In genomic region chr6:30026799-30027198, GRCm38 (mm10) we compare ENCODE assay signal across 9 mouse cellular contexts. TPM values are rescaled to one million over a fixed set of nuclear protein-coding genes. Genes with fewer than 3 reads are reported as not detected.
DNase-seq lines count a peak whose midpoint lies in the region; ATAC-seq lines count a peak whose summit lies in the region.
"Had no signal": no experiment of that assay in that cellular context is flagged by ENCODE, and none has a peak within 500 bp of the region (broad histone marks: within the 10 kb centered on the region; RNA-seq: fewer than 3 reads in every experiment).

No protein-coding gene starts in this region.

- H3K4me3 ChIP-seq in embryonic facial prominence, embryonic 14.5 days (ENCODE audit: low read depth, low read length): no peak overlapping the region
- no peak overlapping the region for H3K4me3 ChIP-seq in forebrain, embryonic 13.5 days

- WGBS in embryonic facial prominence, embryonic 14.5 days: 22% methylated on average over 9 of the region's 10 CpGs
- 62% methylated on average over 10 of the region's 10 CpGs for WGBS in forebrain, embryonic 13.5 days

- no peaks in the 10 kb centered on the region for H3K4me1 ChIP-seq in embryonic facial prominence, embryonic 14.5 days (ENCODE audit: control insufficient read depth, insufficient read depth, low read length)
- H3K4me1 ChIP-seq in forebrain, embryonic 13.5 days: no peaks in the 10 kb centered on the region

- no peaks in the 10 kb centered on the region for H3K27me3 ChIP-seq in embryonic facial prominence, embryonic 14.5 days (replicated peaks; ENCODE audit: control insufficient read depth, insufficient read depth, low read length)
- H3K27me3 ChIP-seq in forebrain, embryonic 13.5 days: no peaks in the 10 kb centered on the region

- no peak for ATAC-seq in embryonic facial prominence, embryonic 14.5 days (ENCODE audit: low read depth)
- peak; percentile 70 for ATAC-seq in megakaryocyte, adult 5-6 weeks (ENCODE audit: poor library complexity, severe bottlenecking)
- ATAC-seq in forebrain, embryonic 13.5 days: no peak
- no peak for ATAC-seq in activated CD4-positive, CD25-positive, alpha-beta regulatory T cell, adult 4 months

- peak; percentile 7 for DNase-seq in gastrocnemius, postnatal 10 days
- no peak for DNase-seq in gastrocnemius, adult 8-10 months (ENCODE audit: low spot score in 2 of 2)
- DNase-seq in embryonic facial prominence, embryonic 14.5 days (ENCODE audit: low spot score): peak; percentile 65
- peak; percentile 36 for DNase-seq in kidney, adult 9 months
- no peak for DNase-seq in retina, postnatal 1 day

- H3K9me3 ChIP-seq in embryonic facial prominence, embryonic 14.5 days (ENCODE audit: control insufficient read depth, low read length): no peaks in the 10 kb centered on the region
- H3K9me3 ChIP-seq in forebrain, embryonic 13.5 days (replicated peaks): no peaks in the 10 kb centered on the region

- no peaks in the 10 kb centered on the region for H3K36me3 ChIP-seq in embryonic facial prominence, embryonic 14.5 days (ENCODE audit: control insufficient read depth, insufficient read depth, low read length)
- H3K36me3 ChIP-seq in forebrain, embryonic 13.5 days (ENCODE audit: poor library complexity, severe bottlenecking): no peaks in the 10 kb centered on the region

- peak overlapping the region; percentile 15; the same call in 1 of the 2 replicates for H3K4me2 ChIP-seq in embryonic facial prominence, embryonic 14.5 days (ENCODE audit: low read depth, low read length)
- no peak overlapping the region for H3K4me2 ChIP-seq in forebrain, embryonic 13.5 days

- H3K9ac ChIP-seq in embryonic facial prominence, embryonic 14.5 days (ENCODE audit: low read depth, low read length): no peak overlapping the region
- no peak overlapping the region for H3K9ac ChIP-seq in forebrain, embryonic 13.5 days

- H3K27ac ChIP-seq in embryonic facial prominence, embryonic 14.5 days (replicated peaks; ENCODE audit: low read depth, low read length): no peak overlapping the region
- H3K27ac ChIP-seq in forebrain, embryonic 13.5 days: no peak overlapping the region
- H3K27ac ChIP-seq: macrophage had no signal

RNA-seq across cellular contexts. Expression of gene Nrf1, which starts 21.0 kb away (rescaled TPM):
- 10 to 100 TPM; 13.8 to 19.4 TPM for total RNA-seq in gastrocnemius, postnatal 10 days (2021)
- total RNA-seq in gastrocnemius, adult 8-10 months (2022): 10 to 100 TPM; 10.8 to 13.6 (median 11.7) TPM
- polyA plus RNA-seq in embryonic facial prominence, embryonic 14.5 days (2014; fragmentation: Nextera tagmentation; extraction: Ambion mirVana): 43.9 and 52.9 TPM in 2 replicates
- 37.1 and 39.6 TPM in 2 replicates for total RNA-seq in megakaryocyte, adult 5-6 weeks (2015)
- total RNA-seq in megakaryocyte, adult 5-6 weeks (2017): 69.9 and 84.5 TPM in 2 replicates
- polyA plus RNA-seq in forebrain, embryonic 13.5 days (2015; fragmentation: Nextera tagmentation; extraction: Ambion mirVana): 67.3 and 71.9 TPM in 2 replicates
- polyA plus RNA-seq in activated CD4-positive, CD25-positive, alpha-beta regulatory T cell, adult 4 months (2017; shearing (Covaris generic)): 10 to 100 TPM; 72.8 to 78.3 TPM

Comparison
In these comparisons a context has a peak if more than half of its experiments do, and no peak if none do; other contexts are left out.
1. DNase-seq: peak in gastrocnemius, postnatal 10 days (single experiment), embryonic facial prominence, embryonic 14.5 days (single experiment) and kidney, adult 9 months (single experiment); none in gastrocnemius, adult 8-10 months (0 of 2) and retina, postnatal 1 day (single experiment).